Mouse (Mus musculus) frontal cortex, postnatal 25 days (tissue): ENCODE data around the gene Bcas1.

Source experiments
- DNase-seq, 2 experiments: peaks; one replicate each; pipeline ENCODE4 v3.0.0; 2022; ENCODE audit warnings: low spot score in 2 of 2

The Bcas1 gene

DNA sequence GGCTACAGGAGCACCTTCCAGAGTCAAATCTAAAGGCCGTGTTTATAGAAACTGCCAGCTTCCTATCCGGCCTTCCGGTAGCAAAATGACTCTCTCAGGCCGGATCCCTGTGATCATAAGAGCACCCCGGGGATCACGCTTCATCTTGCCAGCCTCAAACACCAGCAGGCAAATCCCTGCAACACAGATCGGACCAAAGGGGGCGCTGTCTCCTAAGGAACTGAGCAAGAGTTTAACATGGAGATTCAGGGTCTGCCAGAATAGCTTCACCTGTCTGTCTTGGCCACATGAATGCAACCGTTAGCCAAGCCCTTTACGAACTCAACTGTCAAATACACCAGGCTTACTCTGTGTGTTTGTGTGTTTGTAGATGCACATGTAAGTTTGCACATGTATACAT, 8.9 kb downstream of the Bcas1 start:
- DNase-seq, result peak; percentile 11 to 16

DNA sequence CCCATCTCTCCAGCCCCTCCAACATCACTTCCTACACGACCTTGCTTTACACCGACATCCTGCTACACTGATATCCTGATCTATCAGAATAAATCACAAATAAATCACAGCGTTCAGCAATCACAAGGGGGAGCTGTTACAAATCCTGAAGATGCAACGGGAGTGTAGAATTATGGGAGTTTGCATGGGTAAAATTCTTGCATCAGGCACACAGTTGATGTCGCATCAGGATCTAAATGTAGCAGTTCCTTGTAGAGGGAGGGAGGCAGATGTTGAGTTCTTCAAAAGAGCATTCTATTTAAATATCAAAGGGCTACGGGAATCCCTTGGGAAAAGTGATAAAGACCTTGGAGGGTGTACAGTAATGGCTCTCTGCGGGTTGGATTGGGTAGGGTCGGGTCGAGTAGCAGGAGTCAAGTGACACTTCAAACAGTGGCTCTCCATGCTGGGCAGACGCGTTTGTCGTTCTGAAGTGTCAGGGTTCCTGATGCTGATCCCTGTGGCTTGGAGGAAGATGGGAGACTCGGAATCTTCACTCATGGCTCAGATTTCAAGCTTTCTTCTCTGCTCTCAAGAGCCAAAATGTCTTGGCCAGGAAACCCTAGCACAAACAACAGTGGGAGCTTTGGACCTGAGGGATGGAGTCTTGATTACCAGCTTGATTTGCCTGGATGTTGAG, 16.0 kb downstream of the Bcas1 start:
- no peak for DNase-seq

DNA sequence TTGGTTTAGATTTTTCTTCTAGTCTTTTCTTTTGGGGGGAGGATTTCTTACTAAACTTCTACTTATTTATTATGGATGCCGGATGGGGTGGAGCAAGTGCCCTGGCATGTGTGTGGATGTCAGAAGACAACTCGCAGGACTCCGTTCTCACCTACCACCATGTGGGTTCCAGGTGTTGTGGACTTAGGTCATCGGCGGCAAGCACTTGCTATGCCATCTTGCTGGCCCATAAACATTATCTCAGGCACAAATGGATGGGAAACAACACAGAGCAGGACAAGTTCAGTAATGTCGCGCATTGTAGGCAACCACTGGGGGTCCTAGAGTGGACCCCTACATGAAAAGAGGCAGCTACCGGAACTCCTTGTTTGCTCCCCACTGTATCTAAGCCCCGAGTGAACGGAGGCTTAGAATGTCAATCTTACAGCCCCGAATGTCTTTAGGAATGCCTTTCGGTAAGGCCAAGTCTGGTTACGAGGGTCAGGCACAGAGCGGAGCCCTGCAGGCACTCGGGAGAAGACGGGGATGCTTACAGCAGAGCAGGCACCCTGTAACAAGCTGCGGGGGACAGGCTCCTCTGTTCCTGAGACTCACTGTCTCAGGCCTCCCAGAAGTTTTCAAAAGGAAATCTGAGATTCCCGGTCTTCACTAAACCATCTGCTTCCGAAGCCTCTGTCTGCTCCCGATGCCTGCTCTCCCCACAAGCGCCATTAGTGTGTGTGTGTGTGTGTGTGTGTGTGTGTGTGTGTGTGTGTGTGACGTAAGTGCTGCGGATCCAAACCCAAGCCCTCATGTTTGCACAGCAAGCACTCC, 16.8 kb downstream of the Bcas1 start:
- no peak for DNase-seq

DNA sequence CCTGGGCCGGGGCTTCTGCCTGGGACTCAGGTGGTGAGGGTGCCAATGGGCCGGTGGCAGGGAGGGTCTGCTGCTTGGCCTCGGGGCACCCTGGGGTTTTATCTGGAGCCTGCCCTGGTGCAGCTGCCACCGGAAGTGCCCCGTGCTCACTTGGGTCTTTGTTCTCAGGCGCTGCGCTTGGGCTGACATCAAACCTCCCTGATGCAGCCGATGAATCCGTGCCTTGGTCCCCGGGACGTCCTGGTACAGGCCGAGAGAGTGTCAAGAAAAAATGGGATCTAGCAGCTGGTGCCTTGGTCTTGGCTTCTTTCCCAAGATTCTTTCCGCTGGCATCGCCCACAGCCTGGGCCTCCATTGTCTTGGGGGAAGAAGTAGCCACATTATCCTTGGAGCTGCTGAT, 21.2 kb downstream of the Bcas1 start:
- DNase-seq, result no peak

DNA sequence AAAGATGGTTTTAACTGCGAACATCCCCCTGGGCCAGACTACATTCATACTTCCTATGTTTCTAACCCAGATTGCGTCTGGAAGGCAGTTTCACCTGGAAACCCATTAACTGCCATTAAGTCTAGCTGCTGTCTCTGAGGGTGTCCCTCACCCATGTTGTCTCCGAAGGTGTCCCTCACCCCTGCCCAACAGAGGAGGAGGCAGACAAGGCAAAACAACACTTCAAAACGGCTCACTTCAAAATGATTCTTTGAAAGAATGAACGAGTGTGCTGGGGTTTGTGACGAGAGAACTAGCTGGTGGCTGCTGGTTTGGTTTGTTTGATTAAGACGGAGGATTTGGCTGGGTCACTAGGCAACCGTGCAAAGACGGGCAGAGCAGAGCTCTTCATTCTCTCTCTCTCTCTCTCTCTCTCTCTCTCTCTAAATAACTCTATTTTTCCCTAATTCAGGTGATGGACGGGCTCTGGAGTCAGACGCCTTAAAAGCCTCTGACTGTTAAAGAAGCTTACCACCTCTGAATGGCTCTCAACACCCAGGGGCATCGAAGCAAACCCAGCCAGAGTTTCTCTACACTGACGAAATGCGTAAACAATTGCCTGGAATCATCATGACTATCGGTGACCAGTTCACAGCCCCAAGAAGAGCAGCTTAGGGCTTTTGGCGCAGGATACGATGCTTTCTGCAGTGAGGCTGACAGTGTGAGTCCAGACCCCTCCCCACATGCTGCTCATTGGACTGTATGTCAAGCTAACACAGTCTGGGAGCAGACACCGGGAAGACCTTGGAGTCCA, 22.7 kb downstream of the Bcas1 start:
- no peak for DNase-seq

DNA sequence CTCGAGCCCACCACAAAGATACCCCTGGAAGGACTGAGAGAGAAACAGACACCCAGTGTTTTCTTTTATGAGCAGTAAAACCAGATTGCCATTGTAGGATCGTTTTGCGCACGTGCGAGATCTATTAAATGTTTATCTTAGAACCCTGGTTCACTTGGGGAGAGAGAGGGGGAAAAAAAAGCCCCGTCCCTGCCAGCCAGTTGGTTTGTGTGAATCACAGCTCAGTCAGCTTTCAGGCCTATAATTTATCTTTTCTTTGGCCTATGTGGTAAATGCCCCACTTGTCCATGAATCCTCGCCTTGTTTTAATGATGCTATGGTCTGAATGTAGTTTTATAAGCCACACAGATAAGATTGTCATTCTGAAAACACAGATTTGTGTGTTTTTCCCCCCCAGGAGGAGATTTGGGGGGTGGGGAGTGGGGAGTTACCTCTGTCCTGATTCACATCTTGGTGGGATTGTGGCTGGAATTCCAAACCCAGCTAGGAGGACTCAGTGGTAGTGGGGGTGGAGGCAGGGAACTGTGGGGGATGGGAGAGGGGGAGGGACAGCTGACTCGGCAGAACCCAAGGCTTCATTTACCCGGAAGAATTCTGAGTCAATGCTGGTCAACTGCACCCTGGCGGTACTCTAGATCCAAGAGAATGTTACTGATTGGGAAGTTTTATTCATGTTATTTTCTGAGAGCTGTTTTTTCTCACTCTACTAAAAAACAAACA, 23.8 kb downstream of the Bcas1 start:
- DNase-seq, result no peak

DNA sequence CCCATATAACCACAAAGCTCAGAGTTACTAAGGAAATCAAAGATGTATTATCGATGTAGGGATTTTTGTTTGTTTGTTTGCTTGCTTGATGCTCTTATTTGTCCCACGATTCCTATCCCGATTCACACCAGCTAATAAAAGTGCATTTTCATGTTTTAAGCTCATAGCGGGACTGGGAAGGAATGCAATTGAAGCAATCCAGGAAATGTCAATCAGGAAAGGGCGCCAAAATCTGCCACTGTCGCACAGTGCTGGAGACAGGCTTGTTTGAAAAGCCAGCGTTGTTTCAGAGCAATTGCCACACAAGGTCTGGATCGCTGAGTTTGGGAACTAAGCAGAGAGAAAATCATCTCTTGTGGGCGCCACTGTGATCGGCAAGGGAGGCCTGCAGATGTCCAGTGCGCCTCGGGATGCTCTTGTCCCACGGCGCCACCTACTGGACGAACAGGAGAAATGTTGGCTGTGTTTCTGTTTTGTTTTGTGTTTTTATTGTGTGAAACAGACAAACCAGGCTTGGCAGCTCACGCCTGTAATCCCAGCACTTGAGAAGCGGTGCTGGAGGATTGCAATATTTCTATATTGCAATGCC, 26.3 kb downstream of the Bcas1 start:
- peak; percentile 27 to 44 for DNase-seq

DNA sequence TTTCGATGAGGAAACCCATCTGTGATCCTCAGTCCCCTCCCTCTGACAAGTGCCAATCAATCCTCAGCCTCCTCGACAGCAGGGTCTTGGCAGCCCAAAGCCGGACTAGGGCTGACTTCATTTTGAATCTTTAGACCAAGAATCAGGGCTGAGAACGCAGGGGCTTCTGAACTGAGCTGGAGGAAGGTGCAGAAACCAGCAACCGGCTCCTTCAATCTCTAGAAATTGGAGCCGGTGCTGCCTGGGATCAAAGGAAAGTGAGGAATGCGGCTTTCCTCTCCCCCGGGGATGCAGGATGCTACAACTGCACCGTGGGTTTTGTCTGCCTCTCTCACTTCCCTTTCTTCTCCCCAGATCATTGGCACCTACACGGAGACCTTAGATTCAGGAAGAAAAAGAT, 27.0 kb downstream of the Bcas1 start:
- no peak for DNase-seq

DNA sequence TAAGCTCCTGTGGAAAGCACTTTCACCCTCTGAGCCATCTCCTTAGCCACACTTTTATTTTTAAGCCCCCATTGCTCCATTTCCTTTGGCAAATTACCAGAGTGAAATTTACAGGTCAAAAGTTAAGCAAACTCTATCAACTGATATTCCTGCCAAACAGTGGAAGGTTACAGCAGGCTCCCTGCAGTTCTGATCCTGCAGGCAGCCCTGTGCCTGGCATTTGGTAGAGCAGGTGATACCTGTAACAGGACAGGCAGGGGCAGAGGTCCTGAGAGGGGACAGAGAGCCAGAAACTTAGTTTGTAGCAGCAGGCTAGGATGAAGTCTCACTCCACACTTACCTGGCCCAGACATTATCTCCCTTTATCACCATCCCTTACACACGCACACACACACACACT, 35.7 kb downstream of the Bcas1 start:
- DNase-seq, result no peak

DNA sequence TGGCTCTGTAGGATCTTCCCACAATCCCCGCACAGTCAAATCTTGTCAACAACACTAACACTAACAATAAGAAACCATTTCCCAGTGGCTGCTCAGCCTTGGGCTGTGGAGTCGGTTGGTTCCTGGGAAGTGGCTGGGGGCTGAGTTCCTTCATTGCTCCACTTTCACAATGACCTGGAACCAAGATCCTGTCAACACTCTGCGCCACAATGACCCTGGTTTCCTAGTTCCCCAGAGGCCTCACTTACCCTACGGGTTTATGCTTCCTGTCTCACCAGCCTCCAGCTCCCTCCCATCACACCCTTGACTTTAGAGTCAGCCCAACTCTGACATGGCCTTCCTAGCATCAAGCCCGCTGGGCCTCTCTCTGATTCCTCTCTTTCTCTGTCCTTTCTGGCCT, 39.3 kb downstream of the Bcas1 start:
- no peak for DNase-seq

DNA sequence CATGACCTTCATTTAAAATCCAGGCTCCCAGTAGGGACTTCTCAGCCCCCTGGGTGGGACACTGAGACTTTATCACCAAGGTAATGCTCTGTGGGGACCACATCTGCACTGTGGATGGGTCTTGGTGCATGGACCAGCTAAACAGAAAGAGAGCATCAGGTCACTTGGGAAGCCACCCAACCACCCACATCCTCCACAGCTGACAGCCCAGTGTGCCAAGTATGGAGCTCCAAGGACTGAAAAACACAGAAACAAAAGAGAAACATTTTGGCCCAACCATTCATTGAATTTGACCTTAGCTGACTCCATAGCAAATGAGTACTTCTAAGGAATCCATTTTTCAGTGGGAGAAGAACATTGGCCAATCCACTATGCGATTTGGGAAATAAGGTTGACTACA, 42.1 kb downstream of the Bcas1 start:
- DNase-seq, result no peak

DNA sequence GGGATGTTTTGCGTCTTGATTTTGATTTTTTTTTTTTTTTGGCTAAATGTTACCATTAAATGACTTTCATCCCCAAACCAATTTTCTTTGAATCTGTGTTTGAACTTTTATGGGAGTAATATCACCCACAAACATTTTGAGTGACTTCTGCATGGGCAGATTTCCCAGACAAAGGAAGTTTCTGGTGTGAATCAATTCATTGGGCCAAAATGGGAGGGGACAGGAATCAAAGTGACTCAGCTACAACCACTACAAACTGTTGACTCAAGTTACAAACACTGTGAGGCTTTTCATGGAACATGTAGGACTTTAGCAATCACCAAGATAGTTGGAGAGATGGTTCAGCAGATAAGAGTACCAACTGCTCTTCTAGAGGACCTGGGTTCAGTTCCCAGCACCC, 42.9 kb downstream of the Bcas1 start:
- no peak for DNase-seq

DNA sequence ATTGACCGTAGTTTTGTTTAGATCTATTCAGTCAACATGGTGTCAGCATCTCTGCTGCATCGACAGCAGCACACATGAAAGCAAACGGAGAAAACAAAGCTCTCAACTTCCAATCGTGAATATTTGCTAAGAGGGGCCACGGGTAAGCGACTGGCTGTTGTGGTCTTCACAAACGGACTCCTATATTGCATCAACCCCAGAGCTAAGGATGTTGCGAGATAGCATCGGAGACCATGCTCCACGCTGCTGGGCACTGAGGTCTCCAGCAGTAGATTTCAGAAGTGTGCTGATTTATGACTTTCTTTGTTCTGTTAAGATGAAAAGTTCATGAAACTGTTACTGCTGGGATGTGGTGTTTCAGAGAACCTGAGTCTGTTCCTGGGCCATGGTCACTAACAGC, 54.3 kb downstream of the Bcas1 start:
- DNase-seq, result no peak

DNA sequence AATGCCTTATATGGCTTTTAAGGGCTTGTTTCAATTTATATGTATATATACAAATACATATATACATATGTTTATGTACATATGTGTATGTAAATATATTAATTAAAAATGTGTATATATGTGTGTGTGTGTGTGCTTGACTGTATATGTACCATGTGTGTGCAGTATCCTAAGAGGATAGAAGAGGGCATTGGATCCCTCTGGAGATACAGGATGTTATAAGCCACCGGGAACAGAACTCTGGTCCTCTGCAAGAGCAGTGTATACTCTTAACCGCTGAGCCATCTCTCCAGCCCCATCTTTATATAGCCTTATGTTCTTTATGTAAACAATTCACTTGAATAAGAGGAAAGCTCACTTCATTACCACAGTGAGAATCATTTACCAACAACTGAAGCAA, 62.0 kb downstream of the Bcas1 start:
- no peak for DNase-seq

DNA sequence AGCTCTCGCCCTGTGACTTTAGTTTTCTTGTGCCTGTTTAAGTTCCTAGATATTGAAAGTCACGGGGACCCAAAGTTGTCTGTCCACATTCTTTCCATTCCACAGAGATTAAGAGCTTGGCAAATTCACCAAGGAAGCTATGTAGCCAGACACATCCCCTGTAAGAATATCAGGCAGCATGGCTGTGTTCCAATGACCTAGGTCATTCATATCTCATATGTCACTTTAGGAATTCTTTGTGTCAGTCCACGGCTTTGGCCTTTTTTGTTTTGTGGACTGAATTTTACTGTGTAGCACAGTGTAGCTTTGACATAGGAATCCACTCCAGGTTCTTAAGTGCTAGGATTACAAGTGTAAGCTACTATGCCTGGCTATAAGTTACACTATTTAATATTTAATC, 62.4 kb downstream of the Bcas1 start:
- no peak for DNase-seq

DNA sequence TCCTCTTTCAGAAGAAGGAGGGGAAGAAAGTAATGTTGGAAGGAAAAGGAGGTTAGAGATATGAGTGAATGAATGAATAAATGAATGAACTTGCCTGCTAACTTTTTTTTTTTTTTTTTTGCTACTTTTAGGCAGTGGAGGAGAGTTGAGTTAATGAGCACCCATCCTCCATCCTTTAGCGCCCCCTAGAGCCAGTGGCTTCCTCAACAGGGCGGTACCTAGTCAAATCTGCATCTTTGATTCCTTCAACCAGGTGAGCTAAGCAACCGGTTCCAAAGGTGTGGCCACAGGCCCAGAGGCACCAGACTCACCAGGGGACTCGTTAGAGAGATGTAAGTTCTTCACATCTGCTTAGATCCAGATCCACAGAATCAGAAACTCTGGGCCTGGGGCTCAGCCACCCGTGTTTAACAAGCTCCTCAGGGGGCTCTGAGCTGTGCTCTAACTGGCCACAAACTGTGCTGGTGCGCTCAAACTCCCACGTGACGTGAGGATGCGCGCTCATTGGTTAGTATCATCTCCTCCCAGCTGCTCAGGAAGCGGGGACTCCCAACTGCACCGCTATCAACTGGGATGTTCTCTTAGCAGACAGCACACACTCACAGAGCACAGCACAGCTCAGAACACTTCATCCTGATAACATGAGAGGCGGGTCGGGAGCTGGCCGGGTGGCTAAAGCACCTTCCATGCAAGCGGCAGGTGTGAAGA, 70.8 kb downstream of the Bcas1 start:
- no peak for DNase-seq

DNA sequence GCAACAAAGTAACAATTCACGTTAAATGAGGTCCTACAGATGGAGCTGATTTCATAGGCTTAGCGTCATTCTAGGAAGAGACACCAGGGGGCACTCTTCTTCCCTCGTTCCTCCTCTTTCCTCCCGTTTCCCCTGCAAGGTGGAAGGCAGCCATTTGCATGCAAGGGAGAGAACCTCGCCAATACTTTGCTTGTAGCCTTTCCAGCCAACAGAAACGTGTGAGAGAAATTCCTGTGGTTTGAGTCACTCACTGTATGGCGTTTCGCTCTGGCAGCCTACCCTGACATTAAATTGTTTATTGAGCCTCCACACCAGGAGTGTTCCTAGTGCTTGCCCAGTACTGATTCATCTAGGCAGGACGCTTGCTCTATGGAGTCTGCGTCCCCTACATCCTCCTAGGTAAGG, 72.7 kb downstream of the Bcas1 start:
- DNase-seq, result peak; percentile 62 to 73

DNA sequence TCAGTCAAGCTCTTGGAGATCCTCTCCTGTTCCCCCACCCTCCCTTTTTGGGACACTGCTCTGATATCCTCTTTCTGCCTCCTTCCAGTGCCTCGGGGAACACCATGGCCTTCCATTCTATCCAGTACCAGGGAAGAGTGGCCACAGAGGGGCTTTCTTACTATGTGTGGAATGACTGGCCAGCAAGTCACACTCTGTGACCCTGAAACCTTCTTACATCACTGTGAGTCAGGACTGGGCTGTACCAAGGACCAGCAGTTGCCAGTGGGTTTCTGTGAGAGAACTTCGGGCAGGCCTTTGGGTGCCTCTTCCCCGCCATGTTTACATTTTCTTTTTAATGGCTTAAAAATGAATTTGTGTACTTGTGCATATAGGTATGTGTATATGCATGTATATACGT, 75.4 kb downstream of the Bcas1 start:
- DNase-seq, result no peak

DNA sequence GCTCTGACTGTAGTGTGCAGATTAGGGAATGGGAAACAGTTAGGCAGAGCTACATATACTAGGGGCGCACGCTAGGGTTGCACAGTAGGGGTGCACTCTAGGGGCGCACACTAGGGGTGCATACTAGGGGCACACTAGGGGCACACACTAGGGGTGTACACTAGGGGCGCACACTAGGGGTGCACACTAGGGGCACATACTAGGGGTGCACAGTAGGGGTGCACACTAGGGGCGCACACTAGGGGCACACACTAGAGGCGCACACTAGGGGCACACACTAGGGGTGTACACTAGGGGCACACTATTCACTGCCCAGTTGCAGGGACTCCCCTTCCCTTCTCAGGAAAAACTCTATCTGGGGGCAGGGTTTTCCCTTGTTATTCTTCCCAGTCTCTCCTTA, 75.8 kb downstream of the Bcas1 start:
- DNase-seq, result no peak

DNA sequence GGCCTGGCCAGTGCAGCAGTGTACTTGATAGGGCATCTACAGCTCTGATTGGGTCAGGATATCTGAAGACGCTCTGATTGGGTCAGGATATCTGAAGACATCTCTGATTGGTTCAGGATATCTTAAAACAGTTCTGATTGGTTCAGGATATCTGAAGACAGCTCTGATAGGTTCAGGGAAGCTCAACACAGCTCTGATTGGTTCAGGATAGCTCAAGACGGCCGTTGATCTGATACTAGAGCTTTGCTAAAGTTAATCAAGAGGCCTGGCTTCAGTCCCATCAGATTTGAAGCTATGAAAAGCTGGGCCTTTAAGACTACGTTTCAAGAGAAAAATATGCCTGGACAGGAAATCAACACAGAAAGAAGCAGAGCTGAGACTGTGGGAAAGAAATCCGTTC, 77.9 kb downstream of the Bcas1 start:
- no peak for DNase-seq

DNA sequence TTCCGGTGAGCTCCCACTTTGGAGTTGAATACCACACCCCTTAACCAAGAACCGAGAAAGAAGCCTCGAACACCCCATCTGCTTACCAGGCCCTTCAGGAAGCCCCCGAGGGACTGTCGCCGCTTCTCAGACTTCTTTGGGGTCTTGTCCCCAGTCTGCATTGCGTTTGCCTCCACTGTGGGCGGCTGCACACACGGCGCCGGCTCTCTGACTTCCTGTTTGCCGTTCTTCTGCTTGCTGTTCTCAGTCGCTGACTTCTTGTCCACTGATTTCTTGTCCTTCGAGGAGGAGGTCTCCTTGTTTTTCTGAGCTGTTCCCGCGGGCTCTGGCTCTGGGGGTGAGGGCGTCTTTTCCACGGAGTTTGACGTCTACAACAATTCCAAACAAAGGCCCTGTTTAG, 78.5 kb downstream of the Bcas1 start:
- DNase-seq, result no peak
